ENCODE assay signal across 8 mouse cellular contexts in genomic region chrX:94674977-94675376, GRCm38 (mm10). TPM values are rescaled to one million over a fixed set of nuclear protein-coding genes. Genes with fewer than 3 reads are reported as not detected.
DNase-seq lines count a peak whose midpoint lies in the region; ATAC-seq and TF ChIP-seq lines count a peak whose summit lies in the region.
"Had no signal": no experiment of that assay in that cellular context is flagged by ENCODE, and none has a peak within 500 bp of the region (broad histone marks: within the 10 kb centered on the region; RNA-seq: fewer than 3 reads in every experiment).

No protein-coding gene starts in this region.

- no peaks in the 10 kb centered on the region for H3K36me3 ChIP-seq in intestine, embryonic 14.5 days (ENCODE audit: control insufficient read depth, insufficient read depth, low read length)
- no peaks in the 10 kb centered on the region for H3K36me3 ChIP-seq in intestine, embryonic 16.5 days (ENCODE audit: control insufficient read depth, insufficient read depth, low read length)
- peaks cover 0 to 5% of the 10 kb centered on the region in 2 experiments; a peak in 2 of 4 replicates for H3K36me3 ChIP-seq in MEL (ENCODE audit: control insufficient read depth in 1 of 2, insufficient read depth in 2 of 2, low read length in 2 of 2)
- H3K36me3 ChIP-seq in limb, embryonic 14.5 days (ENCODE audit: control insufficient read depth, insufficient read depth, low read length), result no peaks in the 10 kb centered on the region
- H3K36me3 ChIP-seq in spleen, adult 2 months (ENCODE audit: control insufficient read depth, insufficient read depth, low read length), result no peaks in the 10 kb centered on the region
- H3K36me3 ChIP-seq: limb, embryonic 13.5 days had no signal

- H3K4me1 ChIP-seq in intestine, embryonic 14.5 days (replicated peaks; ENCODE audit: control insufficient read depth, insufficient read depth, low read length), result no peaks in the 10 kb centered on the region
- H3K4me1 ChIP-seq in intestine, embryonic 16.5 days (ENCODE audit: control insufficient read depth, insufficient read depth, low read length), result no peaks in the 10 kb centered on the region
- H3K4me1 ChIP-seq in MEL (ENCODE audit: control insufficient read depth in 1 of 2, insufficient read depth in 2 of 2, low read length in 2 of 2), result peaks cover 2 to 4% of the 10 kb centered on the region in 2 experiments; a peak in 3 of 4 replicates
- H3K4me1 ChIP-seq in limb, embryonic 14.5 days (ENCODE audit: control insufficient read depth, insufficient read depth, low read length), result no peaks in the 10 kb centered on the region
- H3K4me1 ChIP-seq in spleen, adult 2 months (ENCODE audit: control insufficient read depth, insufficient read depth, insufficient read length), result no peaks in the 10 kb centered on the region
- H3K4me1 ChIP-seq: limb, embryonic 13.5 days had no signal

- H3K27ac ChIP-seq in intestine, embryonic 14.5 days (ENCODE audit: low read depth), result no peak overlapping the region
- H3K27ac ChIP-seq in intestine, embryonic 16.5 days (ENCODE audit: low read length), result no peak overlapping the region
- H3K27ac ChIP-seq in MEL (ENCODE audit: control insufficient read depth, low read depth, low read length), result no peak overlapping the region
- H3K27ac ChIP-seq in limb, embryonic 14.5 days (replicated peaks; ENCODE audit: low read depth, low read length), result no peak overlapping the region
- H3K27ac ChIP-seq in spleen, adult 2 months (ENCODE audit: insufficient read depth, low read length), result no peak overlapping the region
- H3K27ac ChIP-seq: limb, embryonic 13.5 days had no signal

- TF ChIP-seq RAD21 in MEL (IDR thresholded peaks at IDR 0.05; ENCODE audit: low read depth, low read length), result peak; percentile 83

- H3K9ac ChIP-seq in intestine, embryonic 14.5 days (ENCODE audit: low read length), result no peak overlapping the region
- H3K9ac ChIP-seq in intestine, embryonic 16.5 days (ENCODE audit: low read depth, low read length), result no peak overlapping the region
- H3K9ac ChIP-seq in MEL (ENCODE audit: control insufficient read depth, low read depth, low read length, poor library complexity, severe bottlenecking), result no peak overlapping the region
- H3K9ac ChIP-seq in limb, embryonic 14.5 days (ENCODE audit: low read depth, low read length, severe bottlenecking), result no peak overlapping the region
- H3K9ac ChIP-seq: limb, embryonic 13.5 days had no signal

- H3K4me2 ChIP-seq in intestine, embryonic 14.5 days (ENCODE audit: low read length), result no peak overlapping the region
- H3K4me2 ChIP-seq in intestine, embryonic 16.5 days (ENCODE audit: low read depth, low read length), result no peak overlapping the region
- H3K4me2 ChIP-seq in limb, embryonic 14.5 days (replicated peaks; ENCODE audit: low read depth, low read length, severe bottlenecking), result no peak overlapping the region
- H3K4me2 ChIP-seq: limb, embryonic 13.5 days had no signal

- DNase-seq in intestine, embryonic 14.5 days (ENCODE audit: low spot score), result peak; percentile 70
- DNase-seq in MEL (ENCODE audit: low read depth, low spot score), result peak; percentile 68
- DNase-seq in brain, embryonic 14.5 days (ENCODE audit: low read depth), result peak; percentile 65
- peak; percentile 18 for DNase-seq in fibroblast of lung, adult 2 months (ENCODE audit: low read depth)
- DNase-seq in limb, embryonic 14.5 days (ENCODE audit: low spot score), result peak; percentile 34
- peak; percentile 0 to 4 for DNase-seq in spleen, adult 2 months (ENCODE audit: low read depth in 1 of 2, low spot score in 2 of 2)

- H3K27me3 ChIP-seq in intestine, embryonic 14.5 days (replicated peaks; ENCODE audit: control insufficient read depth, insufficient read depth, low read length), result no peaks in the 10 kb centered on the region
- H3K27me3 ChIP-seq in intestine, embryonic 16.5 days (replicated peaks; ENCODE audit: control insufficient read depth, insufficient read depth, low read length), result no peaks in the 10 kb centered on the region
- H3K27me3 ChIP-seq in MEL (ENCODE audit: control insufficient read depth in 1 of 2, insufficient read depth in 2 of 2, low read length in 2 of 2), result no peaks in the 10 kb centered on the region
- H3K27me3 ChIP-seq in limb, embryonic 14.5 days (ENCODE audit: control insufficient read depth, insufficient read depth, low read length), result no peaks in the 10 kb centered on the region
- no peaks in the 10 kb centered on the region for H3K27me3 ChIP-seq in spleen, adult 2 months (ENCODE audit: control insufficient read depth, insufficient read depth, low read length)

- TF ChIP-seq EP300 in MEL (IDR thresholded peaks at IDR 0.05; ENCODE audit: low read depth in 1 of 2, low read length in 2 of 2), result no peak

- TF ChIP-seq CTCF in MEL (IDR thresholded peaks at IDR 0.05 in 2 of 3, conservative IDR thresholded peaks at IDR 0.05 in 1 of 3; ENCODE audit: control insufficient read depth in 1 of 3, insufficient read depth in 1 of 3, low read depth in 2 of 3, low read length in 3 of 3, poor library complexity in 1 of 3, severe bottlenecking in 1 of 3), result peak; percentile 12 to 76 (median 25); a peak in 3 of 6 replicates
- TF ChIP-seq CTCF in brain, embryonic 14.5 days (IDR thresholded peaks at IDR 0.05; ENCODE audit: borderline replicate concordance, extremely low read depth, insufficient read depth, insufficient read length), result peak; percentile 15; the same call in 1 of the 2 replicates
- no peak for TF ChIP-seq CTCF in spleen, adult 2 months (IDR thresholded peaks at IDR 0.05; ENCODE audit: extremely low read depth, insufficient read depth, insufficient read length, insufficient replicate concordance)

- no peak for TF ChIP-seq POLR2A in MEL (IDR thresholded peaks at IDR 0.05; ENCODE audit: control insufficient read depth in 1 of 2, insufficient read depth in 1 of 2, low read depth in 1 of 2, low read length in 2 of 2, poor library complexity in 1 of 2)
- no peak for TF ChIP-seq POLR2A in brain, embryonic 14.5 days (IDR thresholded peaks at IDR 0.05; ENCODE audit: borderline replicate concordance, extremely low read depth, insufficient read depth, insufficient read length, poor library complexity, severe bottlenecking)
- TF ChIP-seq POLR2A in limb, embryonic 14.5 days (IDR thresholded peaks at IDR 0.05; ENCODE audit: borderline replicate concordance, extremely low read depth, insufficient read depth, insufficient read length), result no peak
- TF ChIP-seq POLR2A in spleen, adult 2 months (IDR thresholded peaks at IDR 0.05; ENCODE audit: low read depth, low read length), result no peak

- no peaks in the 10 kb centered on the region for H3K9me3 ChIP-seq in intestine, embryonic 14.5 days (ENCODE audit: control insufficient read depth, low read length)
- H3K9me3 ChIP-seq in intestine, embryonic 16.5 days (ENCODE audit: control insufficient read depth, low read length), result no peaks in the 10 kb centered on the region
- H3K9me3 ChIP-seq in MEL (replicated peaks; ENCODE audit: insufficient read depth, low read length), result no peaks in the 10 kb centered on the region
- no peaks in the 10 kb centered on the region for H3K9me3 ChIP-seq in limb, embryonic 14.5 days (ENCODE audit: control insufficient read depth, low read length)
- H3K9me3 ChIP-seq: limb, embryonic 13.5 days had no signal

- 48% methylated on average over 4 of the region's 4 CpGs for WGBS in intestine, embryonic 14.5 days
- WGBS in intestine, embryonic 16.5 days, result 47% methylated on average over 4 of the region's 4 CpGs
- 41% methylated on average over 4 of the region's 4 CpGs for WGBS in limb, embryonic 14.5 days
- WGBS in spleen, adult 2 months, result 46% methylated on average over 4 of the region's 4 CpGs

- no peak for ATAC-seq in intestine, embryonic 14.5 days (replicated peaks; ENCODE audit: low FRiP score, low TSS enrichment, low read depth)
- no peak for ATAC-seq in intestine, embryonic 16.5 days
- no peak for ATAC-seq in limb, embryonic 14.5 days (ENCODE audit: low FRiP score, low read depth)

- H3K4me3 ChIP-seq in intestine, embryonic 14.5 days (ENCODE audit: low read depth, low read length), result no peak overlapping the region
- no peak overlapping the region for H3K4me3 ChIP-seq in intestine, embryonic 16.5 days (ENCODE audit: low read length)
- H3K4me3 ChIP-seq in MEL (ENCODE audit: control insufficient read depth in 1 of 2, insufficient read depth in 1 of 2, low read depth in 2 of 2, low read length in 2 of 2), result no peak overlapping the region
- H3K4me3 ChIP-seq in limb, embryonic 14.5 days (replicated peaks; ENCODE audit: low read length), result no peak overlapping the region
- H3K4me3 ChIP-seq in spleen, adult 2 months (ENCODE audit: extremely low read depth, insufficient read depth, insufficient read length), result no peak overlapping the region
- H3K4me3 ChIP-seq: limb, embryonic 13.5 days had no signal

- H3K79me2 ChIP-seq in MEL (ENCODE audit: control insufficient read depth, insufficient read depth, low read length, poor library complexity), result no peaks in the 10 kb centered on the region

TF ChIP-seq in MEL, 35 proteins besides CTCF, POLR2A, EP300 and RAD21 (continues in another document):
- peak; percentile 76 for TF ChIP-seq SMC3 (IDR thresholded peaks at IDR 0.05; ENCODE audit: low read depth, low read length)
- TF ChIP-seq ZC3H11A (IDR thresholded peaks at IDR 0.05; ENCODE audit: low read depth, low read length), result peak; percentile 66
- TF ChIP-seq USF1 (IDR thresholded peaks at IDR 0.05; ENCODE audit: low read depth, low read length), result no peak
- no peak for TF ChIP-seq ZKSCAN1 (IDR thresholded peaks at IDR 0.05; ENCODE audit: low read depth, low read length)

RNA-seq across cellular contexts. Expression of gene Gspt2, which starts 39.1 kb away (rescaled TPM):
- polyA plus RNA-seq in intestine, embryonic 14.5 days (2014; fragmentation: Nextera tagmentation; extraction: Ambion mirVana), result 6.5 and 6.9 TPM in 2 replicates
- polyA plus RNA-seq in intestine, embryonic 16.5 days (2015; fragmentation: Nextera tagmentation; extraction: Ambion mirVana), result 3.1 and 3.9 TPM in 2 replicates
- not detected in 2 replicates for total RNA-seq in MEL (2012; rRNA removed)
- polyA plus RNA-seq in MEL (2012; ENCODE audit: insufficient read depth in 1 of 2, insufficient read length in 2 of 2, low read depth in 1 of 2, low replicate concordance in 2 of 2, missing spikeins in 1 of 2), result not detected
- polyA plus RNA-seq in brain, embryonic 14.5 days (2012; rRNA removed), result 20.1 and 22.5 TPM in 2 replicates
- polyA plus RNA-seq in limb, embryonic 14.5 days (2012; rRNA removed), result 9.4 and 11.2 TPM in 2 replicates
- 5.2 and 6.9 TPM in 2 replicates for polyA plus RNA-seq in limb, embryonic 14.5 days (2014; fragmentation: Nextera tagmentation; extraction: Ambion mirVana)
- 0.89 and 1.4 TPM in 2 replicates for polyA plus RNA-seq in spleen, adult 2 months (2012; rRNA removed)

RNA-seq across cellular contexts. Expression of gene Zxdb, which starts 49.4 kb away (rescaled TPM):
- 2.4 TPM in 2 replicates for polyA plus RNA-seq in intestine, embryonic 14.5 days (2014; fragmentation: Nextera tagmentation; extraction: Ambion mirVana)
- polyA plus RNA-seq in intestine, embryonic 16.5 days (2015; fragmentation: Nextera tagmentation; extraction: Ambion mirVana), result 0.80 and 0.93 TPM in 2 replicates
- 4.6 and 4.8 TPM in 2 replicates for total RNA-seq in MEL (2012; rRNA removed)
- polyA plus RNA-seq in MEL (2012; ENCODE audit: insufficient read depth in 1 of 2, insufficient read length in 2 of 2, low read depth in 1 of 2, low replicate concordance in 2 of 2, missing spikeins in 1 of 2), result 1 to 10 TPM in 1 of 2 experiments, not detected in 1; 2.0 TPM
- polyA plus RNA-seq in brain, embryonic 14.5 days (2012; rRNA removed), result 7.2 and 7.7 TPM in 2 replicates
- polyA plus RNA-seq in limb, embryonic 14.5 days (2012; rRNA removed), result 5.2 and 6.6 TPM in 2 replicates
- polyA plus RNA-seq in limb, embryonic 14.5 days (2014; fragmentation: Nextera tagmentation; extraction: Ambion mirVana), result 2.7 and 3.0 TPM in 2 replicates
- polyA plus RNA-seq in spleen, adult 2 months (2012; rRNA removed), result 2.9 and 3.7 TPM in 2 replicates

Comparison
In these comparisons a context has a peak if more than half of its experiments do, and no peak if none do; other contexts are left out.
1. DNase-seq: peak in every context shown above with its lines; median percentile 70 in intestine, embryonic 14.5 days; 68 in MEL; 65 in brain, embryonic 14.5 days; 34 in limb, embryonic 14.5 days; 18 in fibroblast of lung, adult 2 months; 2 in spleen, adult 2 months.